Mouse (Mus musculus) cerebellum, adult 11-12 months (tissue): ENCODE measurements around the gene Ap5b1.
A peak's percentile ranks its signal among the peaks of the same experiment; 100 is the strongest.

ENCODE experiments used
- DNase-seq: peaks from one replicate; pipeline ENCODE4 v3.0.0; 2022

Ap5b1 gene

GRCm38 (mm10) chr19:5567534-5568469, at the start of gene Ap5b1:
Gene Ap5b1, plus strand, starts transcription at chr19:5568025.
- peak; percentile 93 for DNase-seq

GRCm38 (mm10) chr19:5518721-5519120, 49.1 kb upstream of the Ap5b1 start:
- DNase-seq, result no peak

- DNase-seq, result no peak
Measured at GRCm38 (mm10) chr19:5525204-5525603, 42.6 kb upstream of the Ap5b1 start.

- DNase-seq, result peak; percentile 93
Measured at GRCm38 (mm10) chr19:5529325-5530137, 38.3 kb upstream of the Ap5b1 start.

GRCm38 (mm10) chr19:5530138-5530524, 37.7 kb upstream of the Ap5b1 start:
- no peak for DNase-seq

GRCm38 (mm10) chr19:5532520-5532919, 35.3 kb upstream of the Ap5b1 start:
- no peak for DNase-seq

- no peak for DNase-seq
Measured at GRCm38 (mm10) chr19:5538786-5539185, 29.0 kb upstream of the Ap5b1 start.

- DNase-seq, result no peak
Measured at GRCm38 (mm10) chr19:5543362-5543761, 24.5 kb upstream of the Ap5b1 start.

GRCm38 (mm10) chr19:5544031-5544430, 23.8 kb upstream of the Ap5b1 start:
- no peak for DNase-seq

GRCm38 (mm10) chr19:5547471-5548056, 20.3 kb upstream of the Ap5b1 start:
- no peak for DNase-seq

GRCm38 (mm10) chr19:5553802-5554201, 14.0 kb upstream of the Ap5b1 start:
- no peak for DNase-seq

GRCm38 (mm10) chr19:5554212-5554611, 13.6 kb upstream of the Ap5b1 start:
- DNase-seq, result no peak

GRCm38 (mm10) chr19:5558169-5558568, 9.7 kb upstream of the Ap5b1 start:
- DNase-seq, result no peak

GRCm38 (mm10) chr19:5558770-5559169, 9.1 kb upstream of the Ap5b1 start:
- no peak for DNase-seq

- no peak for DNase-seq
Measured at GRCm38 (mm10) chr19:5559229-5559628, 8.6 kb upstream of the Ap5b1 start.

- no peak for DNase-seq
Measured at GRCm38 (mm10) chr19:5559631-5560456, 8.0 kb upstream of the Ap5b1 start.

- DNase-seq, result no peak
Measured at GRCm38 (mm10) chr19:5560457-5561041, 7.3 kb upstream of the Ap5b1 start, which contains the start of gene Ovol1. Gene Ovol1, minus strand, starts transcription at chr19:5560646.

GRCm38 (mm10) chr19:5561252-5561790, 6.5 kb upstream of the Ap5b1 start:
- no peak for DNase-seq

GRCm38 (mm10) chr19:5561886-5562285, 5.9 kb upstream of the Ap5b1 start:
- DNase-seq, result no peak

- no peak for DNase-seq
Measured at GRCm38 (mm10) chr19:5562776-5563175, 5.0 kb upstream of the Ap5b1 start.

- peak; percentile 44 for DNase-seq
Measured at GRCm38 (mm10) chr19:5566316-5566715, 1.5 kb upstream of the Ap5b1 start.

- DNase-seq, result no peak
Measured at GRCm38 (mm10) chr19:5567180-5567533, 668 bp upstream of the Ap5b1 start.
